Mouse (Mus musculus): ENCODE data around the gene Strip2. TPM values are rescaled to one million over a fixed set of nuclear protein-coding genes. Genes with fewer than 3 reads are reported as not detected.

Gene Strip2
- polyA plus RNA-seq, 1 experiment from 2014 or later: 1.5 TPM

- H3K4me3 ChIP-seq (ENCODE audit: low read length): no peak overlapping the region
- H3K27me3 ChIP-seq (ENCODE audit: insufficient read depth, low read length): no peaks in the 10 kb centered on the region
- no peaks in the 10 kb centered on the region; the same call in 1 of the 2 replicates for H3K9me3 ChIP-seq (ENCODE audit: low read length)
- H3K36me3 ChIP-seq (ENCODE audit: insufficient read depth, low read length): peaks cover 3% of the 10 kb centered on the region
- WGBS: 74% methylated on average over 11 of the region's 11 CpGs
- H3K4me1 ChIP-seq (ENCODE audit: insufficient read depth, low read length): no peaks in the 10 kb centered on the region
- ATAC-seq (ENCODE audit: low FRiP score, low TSS enrichment): no peak
- H3K27ac ChIP-seq (ENCODE audit: low read length): no peak overlapping the region
- no peak overlapping the region for H3K4me2 ChIP-seq (replicated peaks; ENCODE audit: low read depth, low read length)
- no peak overlapping the region for H3K9ac ChIP-seq (replicated peaks; ENCODE audit: low read length)
Measured at GRCm38 (mm10) chr6:29891151-29891550, 25.7 kb upstream of the Strip2 start.

DNA sequence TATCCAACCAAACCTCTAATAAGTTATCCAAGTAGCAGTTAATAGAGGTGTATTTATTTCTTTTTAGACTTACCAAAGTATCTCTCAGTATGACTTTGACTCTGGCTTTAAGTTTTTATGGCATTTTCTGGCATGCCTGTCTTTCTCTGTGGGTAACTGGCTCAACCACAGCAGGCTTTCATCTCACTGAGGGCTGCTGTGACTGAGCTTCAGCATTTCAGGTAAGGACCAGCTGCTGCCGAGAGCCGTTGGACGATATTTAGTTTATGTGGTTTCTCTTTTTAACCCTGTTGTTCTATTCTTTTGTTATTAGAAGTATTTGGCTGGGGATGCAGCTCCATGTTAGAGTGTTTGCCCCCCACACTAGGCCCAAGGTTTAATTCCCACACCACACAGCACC is 19.8 kb upstream of the Strip2 start:
- H3K4me1 ChIP-seq (ENCODE audit: insufficient read depth, low read length): no peaks in the 10 kb centered on the region
- H3K36me3 ChIP-seq (ENCODE audit: insufficient read depth, low read length): peaks cover 10% of the 10 kb centered on the region
- H3K27me3 ChIP-seq (ENCODE audit: insufficient read depth, low read length): no peaks in the 10 kb centered on the region
- ATAC-seq (ENCODE audit: low FRiP score, low TSS enrichment): no peak
- H3K9ac ChIP-seq (replicated peaks; ENCODE audit: low read length): no peak overlapping the region
- no peak overlapping the region for H3K27ac ChIP-seq (ENCODE audit: low read length)
- no peaks in the 10 kb centered on the region for H3K9me3 ChIP-seq (ENCODE audit: low read length)
- 95% methylated on average over 3 of the region's 3 CpGs for WGBS
- H3K4me2 ChIP-seq (replicated peaks; ENCODE audit: low read depth, low read length): no peak overlapping the region
- no peak overlapping the region for H3K4me3 ChIP-seq (ENCODE audit: low read length)

DNA sequence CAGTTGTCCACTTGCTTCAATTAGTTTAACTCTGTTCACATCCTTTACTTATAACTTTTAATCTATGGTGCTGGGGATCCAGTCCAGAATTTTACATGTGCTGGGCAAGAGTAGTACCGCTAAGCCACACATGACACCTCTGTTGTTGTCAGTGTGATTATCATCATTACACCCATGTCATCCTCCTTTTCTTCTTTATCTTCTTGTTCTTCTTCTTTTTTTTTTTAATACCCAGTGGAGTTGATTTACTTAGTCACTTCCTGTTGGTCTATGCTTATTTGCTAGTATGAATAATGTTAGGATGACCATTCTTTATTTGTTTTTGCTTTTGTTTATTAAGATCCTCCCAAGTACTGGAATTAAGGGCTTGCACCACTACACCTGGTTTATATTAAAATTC is 15.4 kb upstream of the Strip2 start:
- no peak overlapping the region for H3K27ac ChIP-seq (ENCODE audit: low read length)
- H3K9ac ChIP-seq (replicated peaks; ENCODE audit: low read length): no peak overlapping the region
- WGBS: 100% methylated on average over 1 of the region's 1 CpGs
- no peaks in the 10 kb centered on the region for H3K9me3 ChIP-seq (ENCODE audit: low read length)
- no peak for ATAC-seq (ENCODE audit: low FRiP score, low TSS enrichment)
- peaks cover 13% of the 10 kb centered on the region for H3K36me3 ChIP-seq (ENCODE audit: insufficient read depth, low read length)
- H3K4me2 ChIP-seq (replicated peaks; ENCODE audit: low read depth, low read length): no peak overlapping the region
- no peak overlapping the region for H3K4me3 ChIP-seq (ENCODE audit: low read length)
- H3K27me3 ChIP-seq (ENCODE audit: insufficient read depth, low read length): no peaks in the 10 kb centered on the region
- H3K4me1 ChIP-seq (ENCODE audit: insufficient read depth, low read length): no peaks in the 10 kb centered on the region

GRCm38 (mm10) chr6:29902256-29902655 is 14.6 kb upstream of the Strip2 start:
- peaks cover 10% of the 10 kb centered on the region for H3K36me3 ChIP-seq (ENCODE audit: insufficient read depth, low read length)
- no peak overlapping the region for H3K27ac ChIP-seq (ENCODE audit: low read length)
- ATAC-seq (ENCODE audit: low FRiP score, low TSS enrichment): no peak
- H3K4me3 ChIP-seq (ENCODE audit: low read length): no peak overlapping the region
- WGBS: 89% methylated on average over 2 of the region's 2 CpGs
- H3K4me1 ChIP-seq (ENCODE audit: insufficient read depth, low read length): no peaks in the 10 kb centered on the region
- no peaks in the 10 kb centered on the region for H3K9me3 ChIP-seq (ENCODE audit: low read length)
- no peak overlapping the region for H3K4me2 ChIP-seq (replicated peaks; ENCODE audit: low read depth, low read length)
- H3K9ac ChIP-seq (replicated peaks; ENCODE audit: low read length): no peak overlapping the region
- H3K27me3 ChIP-seq (ENCODE audit: insufficient read depth, low read length): no peaks in the 10 kb centered on the region

DNA sequence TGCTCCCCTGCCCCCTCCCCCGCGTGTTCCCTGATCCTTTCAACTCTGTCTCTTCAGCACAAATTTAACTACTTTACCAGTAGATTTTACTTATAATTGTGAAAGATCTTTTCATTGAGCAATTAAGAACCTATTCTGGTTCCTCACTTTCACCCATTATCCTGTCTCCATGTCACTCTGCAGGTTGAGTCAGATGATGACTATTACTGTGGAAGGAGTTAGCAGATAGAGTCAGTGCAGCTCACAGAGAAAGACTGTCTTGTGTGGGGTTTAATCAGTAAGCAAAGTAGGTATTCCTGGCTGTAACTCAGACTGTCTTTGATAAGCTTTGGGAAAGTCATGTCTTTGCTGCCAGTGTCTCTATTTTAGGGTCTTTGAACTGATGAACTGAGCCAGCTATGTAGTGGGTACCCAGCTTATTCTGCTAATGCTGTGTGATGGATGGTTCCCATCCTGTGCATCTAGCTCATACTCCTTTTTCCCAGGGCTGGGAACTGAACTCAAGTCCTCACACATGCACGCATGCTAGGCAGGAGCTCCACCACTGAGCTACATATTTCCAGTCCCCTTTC is 13.4 kb upstream of the Strip2 start:
- 87% methylated on average over 3 of the region's 3 CpGs for WGBS
- Histone ChIP-seq H3K36me3 (ENCODE audit: insufficient read depth, low read length) (peaks cover 14% of the 10 kb centered on the region; the same call in 1 of the 2 replicates), H3K4me3 (ENCODE audit: low read length) (no peak overlapping the region), H3K4me1 (ENCODE audit: insufficient read depth, low read length) (no peaks in the 10 kb centered on the region), H3K9me3 (ENCODE audit: low read length) (no peaks in the 10 kb centered on the region), H3K9ac (replicated peaks; ENCODE audit: low read length) (no peak overlapping the region), H3K27me3 (ENCODE audit: insufficient read depth, low read length) (no peaks in the 10 kb centered on the region), H3K27ac (ENCODE audit: low read length) (no peak overlapping the region), H3K4me2 (replicated peaks; ENCODE audit: low read depth, low read length) (no peak overlapping the region)
- ATAC-seq (ENCODE audit: low FRiP score, low TSS enrichment): no peak

DNA sequence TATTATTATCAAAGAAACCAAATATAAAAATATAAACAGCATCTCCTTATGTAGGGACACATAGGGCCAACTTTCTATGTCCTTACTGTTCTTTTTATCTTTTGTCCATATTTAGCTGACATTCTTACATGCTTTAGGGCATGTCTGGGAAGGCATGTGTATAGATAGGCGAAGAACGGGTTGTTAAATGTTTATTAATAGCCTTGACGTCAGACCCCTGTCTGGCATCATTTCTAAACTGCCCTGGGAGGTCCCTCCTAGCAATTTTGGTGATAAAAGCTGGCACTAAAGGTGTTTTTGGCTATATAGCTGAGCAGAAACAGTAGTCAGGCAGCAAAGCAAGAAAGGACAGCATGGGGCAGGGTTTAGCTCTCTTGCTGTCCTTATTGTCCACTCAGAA is 12.5 kb upstream of the Strip2 start:
- 74% methylated on average over 3 of the region's 3 CpGs for WGBS
- H3K27ac ChIP-seq (ENCODE audit: low read length): no peak overlapping the region
- no peak overlapping the region for H3K9ac ChIP-seq (replicated peaks; ENCODE audit: low read length)
- H3K4me1 ChIP-seq (ENCODE audit: insufficient read depth, low read length): no peaks in the 10 kb centered on the region
- H3K4me2 ChIP-seq (replicated peaks; ENCODE audit: low read depth, low read length): no peak overlapping the region
- H3K27me3 ChIP-seq (ENCODE audit: insufficient read depth, low read length): no peaks in the 10 kb centered on the region
- H3K9me3 ChIP-seq (ENCODE audit: low read length): no peaks in the 10 kb centered on the region
- peaks cover 18% of the 10 kb centered on the region; the same call in 1 of the 2 replicates for H3K36me3 ChIP-seq (ENCODE audit: insufficient read depth, low read length)
- no peak overlapping the region for H3K4me3 ChIP-seq (ENCODE audit: low read length)
- ATAC-seq (ENCODE audit: low FRiP score, low TSS enrichment): no peak

- Histone ChIP-seq H3K27ac (ENCODE audit: low read length) (no peak overlapping the region), H3K9me3 (ENCODE audit: low read length) (no peaks in the 10 kb centered on the region), H3K4me2 (replicated peaks; ENCODE audit: low read depth, low read length) (no peak overlapping the region), H3K4me3 (ENCODE audit: low read length) (no peak overlapping the region), H3K27me3 (ENCODE audit: insufficient read depth, low read length) (no peaks in the 10 kb centered on the region), H3K4me1 (ENCODE audit: insufficient read depth, low read length) (no peaks in the 10 kb centered on the region), H3K9ac (replicated peaks; ENCODE audit: low read length) (no peak overlapping the region), H3K36me3 (ENCODE audit: insufficient read depth, low read length) (peaks cover 17% of the 10 kb centered on the region; the same call in 1 of the 2 replicates)
- 90% methylated on average over 3 of the region's 3 CpGs for WGBS
- no peak for ATAC-seq (ENCODE audit: low FRiP score, low TSS enrichment)
Measured at GRCm38 (mm10) chr6:29910631-29911030, 6.2 kb upstream of the Strip2 start.

- H3K4me2 ChIP-seq (replicated peaks; ENCODE audit: low read depth, low read length): no peak overlapping the region
- no peak overlapping the region for H3K9ac ChIP-seq (replicated peaks; ENCODE audit: low read length)
- H3K4me1 ChIP-seq (ENCODE audit: insufficient read depth, low read length): peaks cover 7% of the 10 kb centered on the region
- ATAC-seq (ENCODE audit: low FRiP score, low TSS enrichment): no peak
- peaks cover 14% of the 10 kb centered on the region; the same call in 1 of the 2 replicates for H3K27me3 ChIP-seq (ENCODE audit: insufficient read depth, low read length)
- WGBS: 26% methylated on average over 1 of the region's 1 CpGs
- H3K36me3 ChIP-seq (ENCODE audit: insufficient read depth, low read length): peaks cover 8% of the 10 kb centered on the region; the same call in 1 of the 2 replicates
- H3K27ac ChIP-seq (ENCODE audit: low read length): no peak overlapping the region
- no peak overlapping the region for H3K4me3 ChIP-seq (ENCODE audit: low read length)
- H3K9me3 ChIP-seq (ENCODE audit: low read length): no peaks in the 10 kb centered on the region
Measured at GRCm38 (mm10) chr6:29913673-29914072, 3.1 kb upstream of the Strip2 start.

DNA sequence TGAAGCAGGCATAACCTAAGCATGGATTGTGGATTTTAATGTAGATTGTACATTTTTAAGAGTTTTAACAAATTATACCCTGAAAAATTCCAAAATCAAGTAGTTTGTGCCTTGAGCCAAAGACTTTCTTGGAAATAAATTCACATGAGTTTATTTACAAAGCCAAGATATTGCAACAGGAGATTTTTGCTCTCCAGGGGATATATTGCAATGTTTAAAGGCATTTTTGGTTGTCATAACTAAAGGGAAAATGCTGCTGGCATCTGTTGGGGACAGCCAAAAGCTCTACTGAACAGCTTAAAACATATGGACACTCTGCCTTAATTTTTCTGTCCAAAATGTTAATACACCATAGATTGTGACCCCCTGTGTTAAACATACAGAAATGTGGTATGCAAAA is 2.7 kb upstream of the Strip2 start:
- Histone ChIP-seq H3K27me3 (ENCODE audit: insufficient read depth, low read length) (peaks cover 18% of the 10 kb centered on the region), H3K9me3 (ENCODE audit: low read length) (no peaks in the 10 kb centered on the region), H3K27ac (ENCODE audit: low read length) (no peak overlapping the region), H3K4me2 (replicated peaks; ENCODE audit: low read depth, low read length) (no peak overlapping the region), H3K4me3 (ENCODE audit: low read length) (no peak overlapping the region), H3K36me3 (ENCODE audit: insufficient read depth, low read length) (peaks cover 4% of the 10 kb centered on the region; the same call in 1 of the 2 replicates), H3K4me1 (ENCODE audit: insufficient read depth, low read length) (peaks cover 7% of the 10 kb centered on the region), H3K9ac (replicated peaks; ENCODE audit: low read length) (no peak overlapping the region)
- ATAC-seq (ENCODE audit: low FRiP score, low TSS enrichment): no peak

DNA sequence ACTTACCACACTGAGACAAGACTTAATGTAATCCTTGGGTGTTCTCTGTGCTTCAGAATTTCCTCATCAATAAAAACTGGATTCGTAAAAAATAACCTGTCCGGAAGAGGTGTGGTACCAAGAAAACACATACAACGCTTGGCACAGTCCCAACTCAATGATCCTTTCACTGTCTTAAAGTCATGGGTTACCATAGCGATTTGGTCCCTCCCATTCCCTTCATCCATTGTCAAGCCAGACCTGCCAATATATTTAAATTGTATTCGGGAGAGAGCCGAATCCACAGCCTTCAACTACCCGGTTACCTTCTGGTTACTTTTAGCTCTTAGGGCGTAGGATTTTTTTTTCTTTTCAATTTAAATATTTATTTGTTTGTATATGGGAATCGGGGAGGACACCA is 976 bp upstream of the Strip2 start:
- peak overlapping the region; percentile 98; the same call in 1 of the 2 replicates for H3K4me2 ChIP-seq (replicated peaks; ENCODE audit: low read depth, low read length)
- H3K4me3 ChIP-seq (ENCODE audit: low read length): no peak overlapping the region

More for the DNA sequence above, 976 bp upstream of the Strip2 start:
- H3K4me1 ChIP-seq (ENCODE audit: insufficient read depth, low read length): peaks cover 7% of the 10 kb centered on the region
- WGBS: 40% methylated on average over 9 of the region's 9 CpGs
- peaks cover 19% of the 10 kb centered on the region for H3K27me3 ChIP-seq (ENCODE audit: insufficient read depth, low read length)
- 0 out of 2 replicates have a peak, but pooled peaks cover 2% of the 10 kb centered on the region for H3K36me3 ChIP-seq (ENCODE audit: insufficient read depth, low read length)
- no peak for ATAC-seq (ENCODE audit: low FRiP score, low TSS enrichment)
- no peak overlapping the region for H3K27ac ChIP-seq (ENCODE audit: low read length)
- H3K9me3 ChIP-seq (ENCODE audit: low read length): no peaks in the 10 kb centered on the region
- no peak overlapping the region for H3K9ac ChIP-seq (replicated peaks; ENCODE audit: low read length)
